Mouse (Mus musculus) heart, postnatal 0 days (tissue): ENCODE measurements around the gene Ero1l.

Experiments
- CTCF ChIP-seq: IDR thresholded peaks from 2 replicates; pipeline ENCODE4 v1.5.1; 2016; ENCODE audit warnings: antibody characterized with exemption, control low read depth, low read depth
- EP300 ChIP-seq: IDR thresholded peaks from 2 replicates; pipeline ENCODE4 v1.6.1; 2016; ENCODE audit warnings: antibody characterized with exemption, low read depth

DNA sequence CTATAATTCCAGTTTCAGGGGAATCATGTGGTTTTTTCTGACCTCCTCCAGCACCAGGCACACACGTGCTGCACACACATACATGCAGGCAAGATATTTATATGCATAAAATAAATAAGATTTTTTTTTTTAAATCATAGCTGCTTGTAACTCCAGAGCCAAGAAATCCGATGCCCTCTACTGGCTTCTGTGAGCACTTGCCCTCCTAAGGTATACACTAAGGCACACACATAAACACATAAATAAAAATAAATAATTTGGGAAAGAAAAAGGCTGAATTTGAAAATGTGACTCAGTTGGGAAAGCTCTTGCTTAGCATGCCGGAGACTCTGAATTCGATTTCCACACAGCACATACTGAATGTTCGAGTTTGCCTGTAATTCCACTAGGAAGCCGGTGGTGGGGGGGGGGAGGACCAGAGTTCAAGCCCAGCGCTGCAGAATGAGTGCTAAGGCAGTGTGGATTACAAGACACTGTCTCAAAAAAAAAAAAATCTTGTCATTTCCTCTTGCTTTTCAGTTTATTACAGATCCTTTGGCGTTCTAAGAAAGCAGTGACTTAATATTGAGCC lies 10.5 kb upstream of the Ero1l start:
- TF ChIP-seq CTCF (no peak), EP300 (peak; percentile 48; the same call in 1 of the 2 replicates)
